Mouse (Mus musculus): ENCODE data around the gene Ntrk1. TPM values are rescaled to one million over a fixed set of nuclear protein-coding genes. Genes with fewer than 3 reads are reported as not detected.
A peak's percentile ranks its signal among the peaks of the same experiment; 100 is the strongest.
"Not testable (repeated sequence)": the region's sequence is repeated elsewhere in the genome, so short reads cannot be mapped to it uniquely, and the experiment has no call there.

The Ntrk1 gene
- polyA plus RNA-seq (2012; rRNA removed) = 0.09 and 0.14 TPM in 2 replicates

DNA sequence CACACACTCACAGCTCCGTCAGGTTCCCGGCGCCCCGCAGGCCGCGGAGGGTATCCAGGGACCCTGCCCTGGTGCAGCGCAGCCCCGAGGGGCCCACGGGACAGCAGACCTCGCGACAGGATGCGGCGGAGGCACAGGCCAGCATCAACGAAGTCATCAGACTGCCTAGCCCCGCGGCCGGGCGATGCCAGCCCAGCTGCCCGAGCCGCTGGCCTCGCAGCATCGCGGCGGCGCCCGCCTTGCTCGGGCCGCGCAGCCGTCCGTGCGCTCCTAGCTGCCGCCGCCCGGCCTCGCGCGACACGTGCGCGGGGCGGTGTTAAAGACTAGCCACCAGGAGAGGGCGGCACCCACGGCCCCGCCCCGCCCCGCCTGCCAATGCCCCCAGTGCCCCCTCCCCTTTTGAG is at the start of gene Ntrk1:
Ntrk1 (minus strand) TSS at position 241 of the 404 bp plus-strand sequence.
- TF ChIP-seq CTCF (IDR thresholded peaks at IDR 0.05; ENCODE audit: extremely low read depth, insufficient read depth, insufficient read length, insufficient replicate concordance) (no peak), POLR2A (IDR thresholded peaks at IDR 0.05; ENCODE audit: low read depth, low read length) (no peak)
- no peak within 1 kb of the TSS for H3K27ac ChIP-seq (ENCODE audit: insufficient read depth, low read length)
- H3K4me1 ChIP-seq (ENCODE audit: control insufficient read depth, insufficient read depth, insufficient read length) = no peaks in the 10 kb centered on the region; the same call in 1 of the 2 replicates
- H3K27me3 ChIP-seq (ENCODE audit: control insufficient read depth, insufficient read depth, low read length) = peaks cover 18% of the 10 kb centered on the region
- no peak for DNase-seq (ENCODE audit: low read depth in 1 of 2, low spot score in 2 of 2)
- no peaks in the 10 kb centered on the region for H3K36me3 ChIP-seq (ENCODE audit: control insufficient read depth, insufficient read depth, low read length)
- H3K4me3 ChIP-seq (ENCODE audit: extremely low read depth, insufficient read depth, insufficient read length) = no peak within 1 kb of the TSS
- 2% methylated on average over 46 of the region's 47 CpGs for WGBS

DNA sequence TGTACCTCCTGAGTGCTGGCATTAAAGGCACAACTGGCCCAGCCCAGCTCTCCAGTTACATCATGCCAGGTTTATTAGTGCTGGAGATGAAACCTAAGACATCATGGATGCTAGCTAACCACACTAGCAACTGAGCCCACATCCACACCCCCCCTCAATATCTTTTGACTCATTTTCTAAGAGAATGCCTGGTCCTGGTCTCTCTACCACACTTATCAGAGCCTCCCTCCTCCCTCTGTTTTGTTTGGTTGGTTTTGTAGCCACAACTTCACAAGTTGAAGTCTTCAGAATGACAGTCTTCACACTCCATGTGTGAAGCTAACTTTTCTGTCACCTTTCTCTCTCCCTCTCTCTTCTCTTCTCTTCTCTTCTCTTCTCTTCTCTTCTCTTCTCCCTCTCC is 45.9 kb upstream of the Ntrk1 start:
- Histone ChIP-seq H3K4me3 (ENCODE audit: extremely low read depth, insufficient read depth, insufficient read length) (no peak overlapping the region), H3K27me3 (ENCODE audit: control insufficient read depth, insufficient read depth, low read length) (no peaks in the 10 kb centered on the region), H3K27ac (ENCODE audit: insufficient read depth, low read length) (no peak overlapping the region), H3K36me3 (ENCODE audit: control insufficient read depth, insufficient read depth, low read length) (no peaks in the 10 kb centered on the region), H3K4me1 (ENCODE audit: control insufficient read depth, insufficient read depth, insufficient read length) (no peaks in the 10 kb centered on the region; the same call in 1 of the 2 replicates)
- no peak for DNase-seq (ENCODE audit: low read depth in 1 of 2, low spot score in 2 of 2)
- TF ChIP-seq CTCF (IDR thresholded peaks at IDR 0.05; ENCODE audit: extremely low read depth, insufficient read depth, insufficient read length, insufficient replicate concordance) (no peak), POLR2A (IDR thresholded peaks at IDR 0.05; ENCODE audit: low read depth, low read length) (no peak)

GRCm38 (mm10) chr3:87838622-87839021 is 43.7 kb upstream of the Ntrk1 start:
- Histone ChIP-seq H3K4me3 (ENCODE audit: extremely low read depth, insufficient read depth, insufficient read length) (no peak overlapping the region), H3K36me3 (ENCODE audit: control insufficient read depth, insufficient read depth, low read length) (no peaks in the 10 kb centered on the region), H3K27ac (ENCODE audit: insufficient read depth, low read length) (no peak overlapping the region), H3K27me3 (ENCODE audit: control insufficient read depth, insufficient read depth, low read length) (no peaks in the 10 kb centered on the region), H3K4me1 (ENCODE audit: control insufficient read depth, insufficient read depth, insufficient read length) (no peaks in the 10 kb centered on the region)
- peak in 1 of 2 experiments; percentile 65 for DNase-seq (ENCODE audit: low read depth in 1 of 2, low spot score in 2 of 2)
- 3% methylated on average over 4 of the region's 4 CpGs for WGBS
- TF ChIP-seq POLR2A (IDR thresholded peaks at IDR 0.05; ENCODE audit: low read depth, low read length) (no peak), CTCF (IDR thresholded peaks at IDR 0.05; ENCODE audit: extremely low read depth, insufficient read depth, insufficient read length, insufficient replicate concordance) (peak; percentile 73; the same call in 1 of the 2 replicates)

- Histone ChIP-seq H3K36me3 (ENCODE audit: control insufficient read depth, insufficient read depth, low read length) (no peaks in the 10 kb centered on the region), H3K4me3 (ENCODE audit: extremely low read depth, insufficient read depth, insufficient read length) (no peak overlapping the region), H3K27ac (ENCODE audit: insufficient read depth, low read length) (no peak overlapping the region), H3K4me1 (ENCODE audit: control insufficient read depth, insufficient read depth, insufficient read length) (no peaks in the 10 kb centered on the region), H3K27me3 (ENCODE audit: control insufficient read depth, insufficient read depth, low read length) (no peaks in the 10 kb centered on the region)
- peak in 1 of 2 experiments; percentile 25 for DNase-seq (ENCODE audit: low read depth in 1 of 2, low spot score in 2 of 2)
- WGBS = 72% methylated on average over 5 of the region's 5 CpGs
- TF ChIP-seq CTCF (IDR thresholded peaks at IDR 0.05; ENCODE audit: extremely low read depth, insufficient read depth, insufficient read length, insufficient replicate concordance) = peak; percentile 15; the same call in 1 of the 2 replicates
- no peak for TF ChIP-seq POLR2A (IDR thresholded peaks at IDR 0.05; ENCODE audit: low read depth, low read length)
Measured at GRCm38 (mm10) chr3:87833482-87833881, 38.5 kb upstream of the Ntrk1 start.

GRCm38 (mm10) chr3:87832109-87832859 is 37.3 kb upstream of the Ntrk1 start:
- Histone ChIP-seq H3K27me3 (ENCODE audit: control insufficient read depth, insufficient read depth, low read length) (no peaks in the 10 kb centered on the region), H3K4me1 (ENCODE audit: control insufficient read depth, insufficient read depth, insufficient read length) (no peaks in the 10 kb centered on the region), H3K27ac (ENCODE audit: insufficient read depth, low read length) (no peak overlapping the region), H3K4me3 (ENCODE audit: extremely low read depth, insufficient read depth, insufficient read length) (no peak overlapping the region), H3K36me3 (ENCODE audit: control insufficient read depth, insufficient read depth, low read length) (no peaks in the 10 kb centered on the region)
- TF ChIP-seq POLR2A (IDR thresholded peaks at IDR 0.05; ENCODE audit: low read depth, low read length) (no peak), CTCF (IDR thresholded peaks at IDR 0.05; ENCODE audit: extremely low read depth, insufficient read depth, insufficient read length, insufficient replicate concordance) (no peak)
- WGBS = 70% methylated on average over 7 of the region's 7 CpGs
- DNase-seq (ENCODE audit: low read depth in 1 of 2, low spot score in 2 of 2) = no peak

DNA sequence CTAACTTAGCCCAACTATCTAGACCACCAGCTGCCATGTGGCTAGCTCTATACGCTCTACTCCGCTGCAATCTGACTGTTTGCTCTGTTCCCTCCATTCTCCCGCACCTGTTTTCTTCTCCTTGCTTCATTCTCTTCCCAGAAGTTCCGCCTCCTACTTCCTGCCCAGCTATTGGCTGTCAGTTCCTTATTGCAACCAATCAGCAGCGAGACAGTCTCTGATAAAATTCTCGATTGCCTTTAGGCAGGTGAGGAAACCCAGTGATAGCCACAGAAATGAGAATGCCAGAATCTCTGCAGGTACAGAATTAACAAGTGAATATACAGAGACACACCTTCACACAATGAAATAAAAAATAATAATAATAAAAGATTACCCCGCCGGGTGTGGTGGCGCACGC is 34.1 kb upstream of the Ntrk1 start:
- no peaks in the 10 kb centered on the region for H3K36me3 ChIP-seq (ENCODE audit: control insufficient read depth, insufficient read depth, low read length)
- TF ChIP-seq POLR2A (IDR thresholded peaks at IDR 0.05; ENCODE audit: low read depth, low read length) (no peak), CTCF (IDR thresholded peaks at IDR 0.05; ENCODE audit: extremely low read depth, insufficient read depth, insufficient read length, insufficient replicate concordance) (no peak)
- H3K27me3 ChIP-seq (ENCODE audit: control insufficient read depth, insufficient read depth, low read length) = no peaks in the 10 kb centered on the region
- 56% methylated on average over 10 of the region's 10 CpGs for WGBS
- DNase-seq (ENCODE audit: low read depth in 1 of 2, low spot score in 2 of 2) = no peak
- no peak overlapping the region for H3K4me3 ChIP-seq (ENCODE audit: extremely low read depth, insufficient read depth, insufficient read length)
- no peaks in the 10 kb centered on the region for H3K4me1 ChIP-seq (ENCODE audit: control insufficient read depth, insufficient read depth, insufficient read length)
- no peak overlapping the region for H3K27ac ChIP-seq (ENCODE audit: insufficient read depth, low read length)

DNA sequence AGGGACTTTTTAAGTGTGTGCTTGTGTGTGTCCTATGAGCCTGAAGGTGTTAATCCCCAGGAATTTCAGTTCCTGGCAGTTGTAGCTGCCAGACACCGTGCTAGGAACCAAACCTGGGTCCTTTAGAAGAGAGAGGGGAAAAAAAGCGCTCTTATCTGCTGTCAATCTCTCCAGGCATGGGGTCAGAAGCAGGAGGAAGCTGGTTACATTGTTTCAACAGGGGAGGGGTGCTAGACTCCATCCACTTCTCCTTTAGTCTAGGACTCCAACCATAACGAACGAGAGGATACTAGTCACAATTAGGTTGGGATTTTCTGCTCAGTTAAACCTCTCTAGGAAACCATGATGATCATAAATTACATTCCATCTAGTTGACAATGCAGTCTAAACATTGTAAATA is 33.5 kb upstream of the Ntrk1 start:
- H3K36me3 ChIP-seq (ENCODE audit: control insufficient read depth, insufficient read depth, low read length) = no peaks in the 10 kb centered on the region
- DNase-seq (ENCODE audit: low read depth in 1 of 2, low spot score in 2 of 2) = no peak
- WGBS = 13% methylated on average over 4 of the region's 4 CpGs
- no peaks in the 10 kb centered on the region for H3K27me3 ChIP-seq (ENCODE audit: control insufficient read depth, insufficient read depth, low read length)
- no peaks in the 10 kb centered on the region for H3K4me1 ChIP-seq (ENCODE audit: control insufficient read depth, insufficient read depth, insufficient read length)
- no peak overlapping the region for H3K4me3 ChIP-seq (ENCODE audit: extremely low read depth, insufficient read depth, insufficient read length)
- TF ChIP-seq CTCF (IDR thresholded peaks at IDR 0.05; ENCODE audit: extremely low read depth, insufficient read depth, insufficient read length, insufficient replicate concordance) = no peak
- no peak for TF ChIP-seq POLR2A (IDR thresholded peaks at IDR 0.05; ENCODE audit: low read depth, low read length)
- no peak overlapping the region for H3K27ac ChIP-seq (ENCODE audit: insufficient read depth, low read length)

DNA sequence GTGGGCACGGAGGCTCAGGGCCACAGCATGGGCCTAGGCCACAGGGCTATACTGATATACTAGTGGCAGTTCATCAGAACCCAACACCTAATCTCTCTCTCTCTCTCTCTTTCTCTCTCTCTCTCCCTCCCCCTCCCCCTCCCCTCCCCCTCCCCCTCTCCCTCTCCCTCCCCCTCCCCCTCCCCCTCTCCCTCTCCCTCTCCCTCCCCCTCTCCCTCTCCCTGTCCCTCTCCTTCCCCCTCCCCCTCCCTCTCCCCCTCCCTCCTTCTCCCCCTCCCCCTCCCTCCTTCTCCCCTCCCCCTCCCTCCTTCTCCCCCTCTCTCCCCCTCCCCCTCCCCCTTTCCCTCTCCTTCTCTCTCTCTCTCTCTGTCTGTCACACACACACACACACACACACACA is 29.2 kb upstream of the Ntrk1 start, which contains the start of gene Pear1:
Pear1 (minus strand) TSS at position 101 of the 400 bp plus-strand sequence.
- not testable (repeated sequence) for H3K27me3 ChIP-seq (ENCODE audit: control insufficient read depth, insufficient read depth, low read length); H3K27ac ChIP-seq (ENCODE audit: insufficient read depth, low read length); H3K4me3 ChIP-seq (ENCODE audit: extremely low read depth, insufficient read depth, insufficient read length); H3K36me3 ChIP-seq (ENCODE audit: control insufficient read depth, insufficient read depth, low read length); DNase-seq (ENCODE audit: low read depth in 1 of 2, low spot score in 2 of 2); H3K4me1 ChIP-seq (ENCODE audit: control insufficient read depth, insufficient read depth, insufficient read length)
- 100% methylated on average over 1 of the region's 1 CpGs for WGBS

All from spleen, adult 2 months (tissue).